Mouse (Mus musculus) cerebellum, adult 2 months (tissue): Measurements from ENCODE around the gene Icam5.

ENCODE experiments used
- CTCF ChIP-seq: fragments of 200-500 bp; IDR thresholded peaks from 2 replicates; pipeline ENCODE4 v1.5.1; 2011; ENCODE audit warnings: low read depth, mild to moderate bottlenecking, control low read depth, low read length, moderate library complexity, borderline replicate concordance; ENCODE audit not compliant: insufficient read depth
- POLR2A ChIP-seq: fragments of 200-500 bp; IDR thresholded peaks from 2 replicates; pipeline ENCODE4 v1.6.1; 2011; ENCODE audit warnings: low read length, control low read depth, borderline replicate concordance; ENCODE audit not compliant: insufficient read depth

DNA sequence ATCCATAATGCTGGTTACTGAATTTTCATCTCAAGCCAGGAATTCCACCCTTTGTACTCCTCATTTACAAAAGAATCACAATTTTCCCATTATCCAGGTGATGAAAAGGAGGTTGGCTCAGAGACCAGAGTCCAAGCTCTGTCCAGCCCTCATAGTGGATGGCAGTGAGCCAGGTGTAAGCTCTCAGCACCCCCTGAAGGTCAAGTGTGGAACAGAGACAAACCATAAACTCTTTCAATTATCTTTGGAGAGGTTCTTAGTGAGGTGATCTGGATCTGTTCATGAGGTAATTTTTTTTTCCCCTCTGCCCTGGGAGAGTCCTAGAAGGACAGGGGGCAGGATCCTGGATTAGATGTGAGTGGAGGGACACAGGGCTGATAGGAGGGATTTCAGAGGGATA is 31.1 kb upstream of the Icam5 start:
- TF ChIP-seq POLR2A (no peak), CTCF (no peak)
